Mouse (Mus musculus) embryonic stem cell, embryonic (primary cell): ENCODE data around the gene Pbx2.

ENCODE experiments used
- CTCF ChIA-PET, 4 experiments: fragments of 300-600 bp in 2 of 4; fragments of 350-600 bp in 2 of 4; sonication (Branson Sonifier 250); formaldehyde crosslinking; loops; one replicate each; lab custom pipeline; 2022; ENCODE audit warnings: inconsistent platforms in 2 of 4; lab: Charles Lee
- POLR2A ChIA-PET, 4 experiments: fragments of 300-600 bp in 2 of 4; fragments of 350-600 bp in 2 of 4; sonication (Branson Sonifier 250); formaldehyde crosslinking; loops; one replicate each; lab custom pipeline; 2022; ENCODE audit warnings: antibody characterized with exemption in 4 of 4, inconsistent platforms in 1 of 4; lab: Charles Lee

The Pbx2 gene

GRCm38 (mm10) chr17:34588767-34589166 lies 2.3 kb upstream of the Pbx2 start:
- CTCF ChIA-PET: interaction anchor here in 1 of 4 experiments (1.3 kb wide), 1 partner anchor 31 kb away, joined by 5 read pairs; no protein-coding TSS in a partner anchor

GRCm38 (mm10) chr17:34589206-34589605 lies 1.9 kb upstream of the Pbx2 start:
- ChIA-PET POLR2A (interaction anchor here (0.7 to 7.2 kb wide), 18 partner anchors 10 to 633 kb away, joined by 3 to 102 read pairs (median 6); partner anchors contain the start of genes Agpat1 (in 3 of the 4), Rnf5 (in 3 of the 4), Ager (in 2 of the 4) and H2-DMa (in 2 of the 4)), CTCF (interaction anchor here in 3 of 4 experiments (0.6 to 2.2 kb wide), 6 partner anchors 15 to 110 kb away, joined by 3 to 12 read pairs (median 4); partner anchors contain the start of gene Agpat1 (in 1 of the 3))

More at GRCm38 (mm10) chr17:34588767-34589166, 2.3 kb upstream of the Pbx2 start:
- POLR2A ChIA-PET: interaction anchor here in 3 of 4 experiments (0.7 to 7.2 kb wide), 14 partner anchors 10 to 633 kb away, joined by 3 to 102 read pairs (median 4); partner anchors contain the start of genes Ager (in 2 of the 3), Agpat1 (in 2 of the 3), Rnf5 (in 2 of the 3) and Atf6b (in 1 of the 3)

- POLR2A ChIA-PET: interaction anchor here (0.6 to 7.2 kb wide), 22 partner anchors 9 to 829 kb away, joined by 3 to 102 read pairs (median 4); partner anchors contain the start of genes Agpat1 (in 4 of the 4), Rnf5 (in 3 of the 4), Ager (in 2 of the 4) and Notch4 (in 2 of the 4)
- CTCF ChIA-PET: interaction anchor here in 3 of 4 experiments (0.5 to 2.2 kb wide), 12 partner anchors 13 to 109 kb away, joined by 3 to 12 read pairs (median 5); partner anchors contain the start of genes Agpat1 (in 2 of the 3) and Atf6b (in 1 of the 3)
Measured at GRCm38 (mm10) chr17:34589681-34590101, 1.4 kb upstream of the Pbx2 start, which contains the start of gene Gpsm3. TSS of gene Gpsm3 (plus strand) at chr17:34589806.

GRCm38 (mm10) chr17:34590154-34590987 lies 695 bp upstream of the Pbx2 start:
- POLR2A ChIA-PET: interaction anchor here (0.6 to 7.2 kb wide), 34 partner anchors 9 to 830 kb away, joined by 3 to 102 read pairs (median 4); partner anchors contain the start of genes Agpat1 (in 4 of the 4), Rnf5 (in 4 of the 4), Ager (in 2 of the 4) and Atf6b (in 2 of the 4)
- CTCF ChIA-PET: interaction anchor here (0.5 to 2.2 kb wide), 20 partner anchors 12 to 362 kb away, joined by 3 to 12 read pairs (median 4); partner anchors contain the start of genes Agpat1 (in 2 of the 4) and Atf6b (in 1 of the 4)

- ChIA-PET POLR2A (interaction anchor here (0.6 to 7.2 kb wide), 11 partner anchors 8 to 358 kb away, joined by 3 to 102 read pairs (median 6); partner anchors contain the start of genes Agpat1 (in 4 of the 4), Rnf5 (in 4 of the 4), Ager (in 1 of the 4) and Atf6b (in 1 of the 4)), CTCF (interaction anchor here in 1 of 4 experiments (1.6 kb wide), 1 partner anchor 40 kb away, joined by 5 read pairs; no protein-coding TSS in a partner anchor)
Measured at GRCm38 (mm10) chr17:34591994-34592375, 919 bp downstream of the Pbx2 start.

- ChIA-PET CTCF (interaction anchor here in 3 of 4 experiments (0.6 to 1.8 kb wide), 5 partner anchors 10 to 64 kb away, joined by 3 to 11 read pairs (median 6); partner anchors contain the start of gene Notch4 (in 1 of the 3)), POLR2A (interaction anchor here in 3 of 4 experiments (0.5 to 7.2 kb wide), 13 partner anchors 8 to 567 kb away, joined by 3 to 102 read pairs (median 3); partner anchors contain the start of genes Agpat1 (in 3 of the 3), Rnf5 (in 3 of the 3), Ager (in 1 of the 3) and Atf6b (in 1 of the 3))
Measured at GRCm38 (mm10) chr17:34592581-34593549, 1.8 kb downstream of the Pbx2 start.

- POLR2A ChIA-PET: interaction anchor here in 3 of 4 experiments (0.5 to 5.3 kb wide), 11 partner anchors 8 to 718 kb away, joined by 3 to 100 read pairs (median 4); partner anchors contain the start of genes Agpat1 (in 2 of the 3), Rnf5 (in 2 of the 3) and B3galt4 (in 1 of the 3)
Measured at GRCm38 (mm10) chr17:34593752-34594525, 2.9 kb downstream of the Pbx2 start.

GRCm38 (mm10) chr17:34596098-34596497 lies 5.0 kb downstream of the Pbx2 start:
- POLR2A ChIA-PET: interaction anchor here in 2 of 4 experiments (0.8 to 2.0 kb wide), 3 partner anchors 8 to 23 kb away, joined by 3 to 6 read pairs (median 5); partner anchors contain the start of genes Agpat1 (in 1 of the 2) and Rnf5 (in 1 of the 2)
- CTCF ChIA-PET: interaction anchor here in 1 of 4 experiments (1.7 kb wide), 1 partner anchor 23 kb away, joined by 5 read pairs; no protein-coding TSS in a partner anchor

More at GRCm38 (mm10) chr17:34593752-34594525, 2.9 kb downstream of the Pbx2 start:
- CTCF ChIA-PET: interaction anchor here in 2 of 4 experiments (0.6 to 1.8 kb wide), 4 partner anchors 9 to 65 kb away, joined by 3 to 6 read pairs (median 4); partner anchors contain the start of genes Agpat1 (in 1 of the 2), Notch4 (in 1 of the 2) and Rnf5 (in 1 of the 2)

GRCm38 (mm10) chr17:34597566-34598095 lies 6.6 kb downstream of the Pbx2 start, which contains the start of gene Ager:
TSS of gene Ager (plus strand) at chr17:34597862.
- POLR2A ChIA-PET: interaction anchor here in 3 of 4 experiments (0.6 to 9.3 kb wide), 6 partner anchors 8 to 565 kb away, joined by 3 to 102 read pairs (median 3); partner anchors contain the start of genes Gpsm3 (in 2 of the 3), Pbx2 (in 2 of the 3), Fkbpl (in 1 of the 3) and H2-DMa (in 1 of the 3)
- CTCF ChIA-PET: interaction anchor here in 3 of 4 experiments (0.7 to 2.2 kb wide), 4 partner anchors 21 to 485 kb away, joined by 3 to 7 read pairs (median 6); no protein-coding TSS in a partner anchor

- ChIA-PET POLR2A (interaction anchor here in 3 of 4 experiments (0.6 to 9.3 kb wide), 7 partner anchors 10 to 776 kb away, joined by 3 to 102 read pairs (median 5); partner anchors contain the start of genes Gpsm3 (in 2 of the 3), Pbx2 (in 2 of the 3), Ndufa7 (in 1 of the 3) and Rps28 (in 1 of the 3)), CTCF (interaction anchor here in 2 of 4 experiments (1.2 to 1.6 kb wide), 3 partner anchors 19 to 44 kb away, joined by 3 to 6 read pairs (median 4); no protein-coding TSS in a partner anchor)
Measured at GRCm38 (mm10) chr17:34599891-34600290, 8.8 kb downstream of the Pbx2 start.

GRCm38 (mm10) chr17:34601796-34602195 lies 10.7 kb downstream of the Pbx2 start:
- POLR2A ChIA-PET: interaction anchor here in 2 of 4 experiments (1.6 to 9.3 kb wide), 5 partner anchors 8 to 39 kb away, joined by 4 to 102 read pairs (median 6); partner anchors contain the start of genes Gpsm3 (in 2 of the 2) and Pbx2 (in 2 of the 2)
- CTCF ChIA-PET: no interaction called here

GRCm38 (mm10) chr17:34603375-34604060 lies 12.5 kb downstream of the Pbx2 start, which contains the start of gene Rnf5:
TSS of gene Rnf5 (minus strand) at chr17:34603690.
- ChIA-PET POLR2A (interaction anchor here (0.6 to 9.3 kb wide), 59 partner anchors 8 to 653 kb away, joined by 3 to 102 read pairs (median 6); partner anchors contain the start of genes Gpsm3 (in 4 of the 4), Pbx2 (in 4 of the 4), H2-DMa (in 3 of the 4) and Fkbpl (in 2 of the 4)), CTCF (interaction anchor here in 3 of 4 experiments (0.5 to 1.6 kb wide), 19 partner anchors 10 to 698 kb away, joined by 3 to 16 read pairs (median 5); partner anchors contain the start of genes Fkbpl (in 1 of the 3), Gpsm3 (in 1 of the 3) and Pbx2 (in 1 of the 3))

- ChIA-PET CTCF (interaction anchor here (0.5 to 1.6 kb wide), 19 partner anchors 10 to 698 kb away, joined by 3 to 16 read pairs (median 6); partner anchors contain the start of genes Fkbpl (in 1 of the 4), Gpsm3 (in 1 of the 4) and Pbx2 (in 1 of the 4)), POLR2A (interaction anchor here (0.5 to 9.3 kb wide), 63 partner anchors 8 to 1751 kb away, joined by 3 to 102 read pairs (median 6); partner anchors contain the start of genes Gpsm3 (in 4 of the 4), Pbx2 (in 4 of the 4), H2-DMa (in 3 of the 4) and Fkbpl (in 2 of the 4))
Measured at GRCm38 (mm10) chr17:34604061-34604508, 13.0 kb downstream of the Pbx2 start, which contains the start of gene Agpat1. TSS of gene Agpat1 (plus strand) at chr17:34604262.
